Mouse (Mus musculus) inflammation-experienced regulatory T-cells (primary cell): ENCODE data around the gene Dnajb2. TPM values are rescaled to one million over a fixed set of nuclear protein-coding genes. Genes with fewer than 3 reads are reported as not detected.

Experiments used
- polyA plus RNA-seq, 2 experiments: library from polyadenylated mRNA; unstranded; fragments of 100-300 nt; shearing (Covaris generic); gene quantifications; one replicate each; pipeline ENCODE4 v1.2.1; 2017

The Dnajb2 gene
- polyA plus RNA-seq: 10 to 100 TPM; 41.1 to 41.7 TPM

GRCm38 (mm10) chr1:75236117-75237050, at the start of gene Dnajb2:
Gene Dnajb2, plus strand, starts transcription at chr1:75236406.

GRCm38 (mm10) chr1:75191622-75192402, 44.4 kb upstream of the Dnajb2 start, which contains the start of the genes Ankzf1 and Atg9a:
Gene Ankzf1, plus strand, starts transcription at chr1:75192151.
Gene Atg9a, minus strand, starts transcription at chr1:75192196.

DNA sequence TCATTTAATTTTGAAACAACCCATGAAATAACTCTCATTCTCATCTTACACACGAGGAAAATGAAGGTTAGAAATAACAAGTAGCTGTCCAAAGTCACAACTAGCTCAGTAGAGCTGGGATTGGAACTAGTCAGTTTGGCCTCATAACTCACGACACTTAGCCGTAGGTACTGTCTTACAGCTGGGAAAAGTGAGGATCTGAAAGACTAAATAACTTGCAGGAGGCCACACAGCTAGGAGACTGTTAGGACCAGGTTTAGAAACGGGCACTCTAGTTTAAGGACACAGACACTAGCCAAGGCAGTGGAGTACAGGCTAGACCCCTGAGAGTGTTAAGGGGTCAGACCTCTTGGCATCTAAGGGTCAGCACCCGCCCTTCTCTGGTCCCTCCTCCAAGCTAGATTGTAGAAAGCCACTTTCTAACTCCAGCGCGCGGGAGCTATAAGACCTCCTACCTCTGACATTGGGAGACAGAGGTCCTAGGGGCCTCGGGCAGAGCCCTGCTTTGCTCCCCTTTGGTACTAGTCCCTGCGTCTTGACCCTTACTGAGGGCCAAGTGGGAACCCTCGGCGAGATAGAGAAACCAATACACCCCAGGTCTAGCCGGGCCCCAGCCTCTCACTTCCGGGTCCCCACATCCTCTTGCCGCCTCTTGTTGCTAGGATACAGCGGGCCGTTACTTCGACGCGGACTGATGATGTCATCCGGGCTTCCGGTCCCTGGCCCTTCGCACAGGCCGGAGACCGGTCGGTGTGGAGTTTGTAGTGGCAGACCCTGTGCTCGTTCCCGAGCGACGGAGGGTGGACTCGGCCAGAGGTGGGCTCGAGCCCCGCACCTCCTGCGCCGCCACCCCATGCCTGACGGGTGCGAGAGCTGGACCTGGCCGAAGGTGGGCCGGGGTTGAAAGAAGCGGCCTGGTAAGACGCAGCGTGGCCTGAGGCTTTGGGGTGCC, 25.8 kb upstream of the Dnajb2 start, which contains the start of the genes Glb1l and Stk16:
Glb1l (minus strand) TSS at position 678 of the 952 bp plus-strand sequence.
Stk16 (plus strand) TSS at position 703 of the 952 bp plus-strand sequence.

DNA sequence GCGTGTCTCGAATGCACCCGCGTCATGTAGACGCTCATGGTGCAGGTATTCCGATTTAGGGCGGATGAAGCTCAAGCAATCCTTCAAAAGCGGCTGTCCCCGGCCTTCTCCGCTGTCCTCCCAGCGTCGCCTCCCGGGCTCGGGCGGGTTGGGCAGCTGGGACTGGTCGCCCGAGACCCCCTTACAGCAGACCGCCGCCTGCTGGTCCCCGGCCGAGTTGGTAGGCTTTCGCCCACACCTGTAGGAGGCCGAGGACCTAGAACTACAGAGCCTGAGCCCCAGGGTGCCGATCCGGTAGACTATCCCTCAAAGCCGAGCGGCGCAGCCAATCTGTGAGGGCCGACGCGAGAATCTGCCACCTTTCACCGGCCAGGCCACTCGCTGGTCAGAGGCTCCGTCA, 16.7 kb upstream of the Dnajb2 start, which contains the start of gene Tuba4a:
Tuba4a (minus strand) TSS at position 335 of the 400 bp plus-strand sequence.

GRCm38 (mm10) chr1:75231664-75232152, 4.5 kb upstream of the Dnajb2 start, which contains the start of gene A630095N17Rik:
Gene A630095N17Rik, minus strand, starts transcription at chr1:75232102.

GRCm38 (mm10) chr1:75264091-75264880, 28.1 kb downstream of the Dnajb2 start, which contains the start of gene Ptprn:
Gene Ptprn, minus strand, starts transcription at chr1:75264502.

DNA sequence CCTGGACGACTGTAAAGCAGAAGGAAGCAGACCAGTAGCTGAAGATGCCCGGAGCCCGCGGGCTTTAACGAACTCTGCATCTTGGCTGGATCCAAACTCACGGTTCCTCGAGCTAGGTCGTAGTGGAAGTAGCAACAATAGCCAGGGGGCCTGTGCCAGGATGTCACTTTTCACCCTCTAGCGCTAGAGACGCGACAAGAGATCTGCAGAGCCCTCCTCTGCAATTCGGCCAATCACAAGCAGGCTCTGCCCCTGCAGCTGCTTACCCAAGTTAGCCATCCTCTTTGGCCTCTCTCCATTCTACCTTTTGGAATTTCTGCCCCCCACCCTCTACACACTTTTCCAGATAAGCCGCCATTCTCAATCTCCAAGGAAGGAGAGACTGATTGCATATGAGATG, 42.0 kb downstream of the Dnajb2 start, which contains the start of gene Resp18:
Resp18 (minus strand) TSS at position 188 of the 400 bp plus-strand sequence.

Other genes with a start within 250 kb of the Dnajb2 start
- 10 to 100 TPM in 1 of 2 experiments, 1 to 10 TPM in 1; 8.1 to 18.7 TPM for gene Nhej1, start 111.2 kb upstream of the Dnajb2 start, polyA plus RNA-seq
- 1 to 10 TPM in 1 of 2 experiments, under 1 TPM in 1; 0.42 to 1.1 TPM for gene Slc23a3, start 102.5 kb upstream of the Dnajb2 start, polyA plus RNA-seq
- 100 to 1,000 TPM; 146 to 163 TPM for gene Cnppd1, start 93.7 kb upstream of the Dnajb2 start, polyA plus RNA-seq
- 100 to 1,000 TPM; 122 TPM for gene Retreg2, start 93.6 kb upstream of the Dnajb2 start, polyA plus RNA-seq
- gene Zfand2b, start 67.8 kb upstream of the Dnajb2 start, polyA plus RNA-seq: 10 to 100 TPM; 68.6 to 80.7 TPM
- gene Abcb6, start 56.0 kb upstream of the Dnajb2 start, polyA plus RNA-seq: 1 to 10 TPM; 4.8 to 7.3 TPM
- 10 to 100 TPM; 38.6 to 47.7 TPM for gene Ankzf1, start 44.3 kb upstream of the Dnajb2 start, polyA plus RNA-seq
- gene Atg9a, start 44.2 kb upstream of the Dnajb2 start, polyA plus RNA-seq: 10 to 100 TPM; 17.2 to 18.1 TPM
- gene Glb1l, start 25.6 kb upstream of the Dnajb2 start, polyA plus RNA-seq: 10 to 100 TPM in 1 of 2 experiments, 1 to 10 TPM in 1; 9.9 to 18.9 TPM
- 100 to 1,000 TPM in 1 of 2 experiments, 10 to 100 TPM in 1; 97.8 to 128 TPM for gene Stk16, start 25.6 kb upstream of the Dnajb2 start, polyA plus RNA-seq
- gene Tuba4a, start 16.5 kb upstream of the Dnajb2 start, polyA plus RNA-seq: 100 to 1,000 TPM; 268 to 351 TPM
- gene A630095N17Rik, start 4.3 kb upstream of the Dnajb2 start, polyA plus RNA-seq: 1 to 10 TPM in 1 of 2 experiments, not detected in 1; 2.1 TPM
- under 1 TPM; 0.28 to 0.32 TPM for gene Ptprn, start 28.1 kb downstream of the Dnajb2 start, polyA plus RNA-seq
- gene Resp18, start 42.0 kb downstream of the Dnajb2 start, polyA plus RNA-seq: not detected
- gene Dnpep, start 81.6 kb downstream of the Dnajb2 start, polyA plus RNA-seq: 10 to 100 TPM; 63.9 to 69.7 TPM
- gene Des, start 123.9 kb downstream of the Dnajb2 start, polyA plus RNA-seq: under 1 TPM in 1 of 2 experiments, not detected in 1; 0.77 TPM
- 1 to 10 TPM in 1 of 2 experiments, under 1 TPM in 1; 0.95 to 5.6 TPM for gene Speg, start 138.9 kb downstream of the Dnajb2 start, polyA plus RNA-seq
- gene Gmppa, start 199.5 kb downstream of the Dnajb2 start, polyA plus RNA-seq: 10 to 100 TPM; 67.8 to 92.0 TPM
- under 1 TPM in 1 of 2 experiments, not detected in 1; 0.15 TPM for gene Asic4, start 214.0 kb downstream of the Dnajb2 start, polyA plus RNA-seq
- 10 to 100 TPM; 49.3 to 50.4 TPM for gene Chpf, start 242.9 kb downstream of the Dnajb2 start, polyA plus RNA-seq
- gene Tmem198, start 243.1 kb downstream of the Dnajb2 start, polyA plus RNA-seq: 1 to 10 TPM; 1.5 to 3.0 TPM